Mouse (Mus musculus) spleen, adult 2 months (tissue): Measurements from ENCODE around the gene Fkbp4.

ENCODE experiments used
- CTCF ChIP-seq: fragments of 200-500 bp; IDR thresholded peaks from 2 replicates; pipeline ENCODE4 v1.5.1; 2011; ENCODE audit warnings: mild to moderate bottlenecking, inconsistent platforms; ENCODE audit not compliant: insufficient read depth, insufficient read length, insufficient replicate concordance; ENCODE audit errors: extremely low read depth
- POLR2A ChIP-seq: fragments of 200-500 bp; IDR thresholded peaks from 2 replicates; pipeline ENCODE4 v1.6.1; 2011; ENCODE audit warnings: low read depth, low read length, inconsistent platforms

DNA sequence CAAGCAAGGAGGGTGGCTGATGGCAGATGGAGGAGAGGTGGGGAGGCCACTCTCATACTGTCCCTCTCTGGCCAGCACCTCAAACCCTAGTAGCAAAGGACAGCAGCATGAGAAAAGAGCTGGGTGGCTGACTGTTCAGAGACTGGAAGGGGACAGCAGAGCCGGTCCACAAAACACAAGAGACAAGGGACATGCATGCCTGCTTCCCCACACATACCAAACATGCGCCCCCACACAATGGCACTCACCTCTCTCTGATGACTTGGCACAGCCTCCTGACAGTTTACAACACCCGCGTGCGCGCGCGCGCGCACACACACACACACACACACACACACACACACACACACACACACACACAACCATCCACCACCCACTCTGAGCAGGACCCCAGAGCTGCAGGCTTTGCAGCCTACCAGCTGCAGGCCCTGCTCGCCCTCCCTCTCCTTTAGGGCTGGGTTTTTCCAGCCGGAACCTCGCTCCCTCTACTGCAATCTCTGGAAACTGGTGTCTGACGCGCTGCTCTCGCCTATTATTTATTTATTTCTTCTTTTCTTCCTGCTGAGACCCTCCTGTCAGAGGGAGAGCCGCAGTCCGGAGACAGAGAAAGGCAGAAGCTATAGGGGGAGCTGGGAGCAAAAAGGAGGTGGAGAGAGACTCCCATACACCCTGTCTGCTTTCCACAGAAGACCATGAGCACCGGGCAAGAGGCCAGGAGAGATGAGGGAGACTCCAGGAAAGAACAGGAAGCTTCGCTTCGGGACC is 38.9 kb downstream of the Fkbp4 start:
- no peak for TF ChIP-seq POLR2A
- no peak for TF ChIP-seq CTCF
